Mouse (Mus musculus): ENCODE results near the gene Rpl28.

Rpl28 gene

DNA sequence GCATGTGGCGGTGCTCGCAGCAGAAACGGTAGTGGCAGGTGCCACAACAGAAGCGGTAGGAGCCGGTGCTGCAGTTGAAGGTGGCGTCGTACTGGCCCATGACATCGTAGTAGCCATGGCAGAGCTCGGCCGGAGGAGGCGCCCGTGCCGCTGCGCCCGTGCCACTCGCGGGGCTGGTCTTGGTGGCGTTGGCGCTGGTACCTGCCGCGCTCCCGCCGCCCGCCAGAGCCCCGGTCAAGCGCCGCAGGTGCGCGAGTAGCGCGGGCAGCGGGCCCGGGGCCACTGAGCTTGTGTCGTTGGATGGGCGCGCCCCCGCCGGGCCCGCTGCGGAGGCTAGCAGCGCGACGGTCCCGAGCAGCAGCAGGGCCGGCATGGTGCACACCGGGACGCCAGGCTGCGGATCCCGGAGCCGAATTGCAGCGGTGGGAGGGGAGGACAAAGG lies 43.7 kb downstream of the Rpl28 start:
- peak; percentile 77 for DNase-seq

DNA sequence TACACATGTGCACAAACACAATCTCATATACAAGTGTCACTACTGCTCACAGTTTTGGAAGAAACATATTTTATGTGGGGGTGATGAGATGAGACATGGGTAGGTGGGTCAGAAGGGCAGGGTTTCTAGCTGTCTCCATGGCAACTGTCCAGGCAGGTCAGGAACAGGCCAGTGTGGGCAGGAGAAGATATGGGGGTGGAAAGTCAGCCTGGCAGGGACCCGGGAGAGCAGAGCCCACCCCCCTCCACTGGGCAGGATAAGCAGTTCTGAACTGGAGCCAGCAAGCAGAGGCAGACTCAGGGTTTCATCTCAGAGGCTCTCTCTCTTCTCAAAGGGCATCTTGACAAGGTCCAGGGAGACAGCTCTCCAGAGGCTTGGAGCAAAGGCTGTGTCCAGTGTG lies 45.0 kb downstream of the Rpl28 start:
- DNase-seq = no peak

DNA sequence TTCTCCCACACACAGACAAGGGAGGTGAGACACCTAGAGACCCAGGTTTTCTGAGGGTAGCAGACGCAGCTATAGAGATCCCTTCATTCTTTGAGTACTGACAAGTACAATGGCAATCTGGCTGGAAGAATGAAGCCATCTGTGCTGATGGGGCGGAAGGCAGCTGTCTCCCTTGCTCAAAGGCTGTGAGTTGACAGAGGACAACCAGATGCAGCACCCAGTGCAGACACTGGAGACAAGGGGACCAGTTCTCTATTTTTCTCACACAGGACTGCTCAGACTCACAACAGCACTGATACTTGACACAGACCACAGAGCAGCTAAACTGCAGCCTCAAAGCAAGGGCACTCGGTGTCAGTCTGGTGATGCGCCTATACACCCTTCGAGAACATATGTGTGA lies 49.4 kb downstream of the Rpl28 start:
- DNase-seq = no peak

- DNase-seq = peak; percentile 60
Observed at GRCm38 (mm10) chr7:4842634-4843131, 50.0 kb downstream of the Rpl28 start.

DNA sequence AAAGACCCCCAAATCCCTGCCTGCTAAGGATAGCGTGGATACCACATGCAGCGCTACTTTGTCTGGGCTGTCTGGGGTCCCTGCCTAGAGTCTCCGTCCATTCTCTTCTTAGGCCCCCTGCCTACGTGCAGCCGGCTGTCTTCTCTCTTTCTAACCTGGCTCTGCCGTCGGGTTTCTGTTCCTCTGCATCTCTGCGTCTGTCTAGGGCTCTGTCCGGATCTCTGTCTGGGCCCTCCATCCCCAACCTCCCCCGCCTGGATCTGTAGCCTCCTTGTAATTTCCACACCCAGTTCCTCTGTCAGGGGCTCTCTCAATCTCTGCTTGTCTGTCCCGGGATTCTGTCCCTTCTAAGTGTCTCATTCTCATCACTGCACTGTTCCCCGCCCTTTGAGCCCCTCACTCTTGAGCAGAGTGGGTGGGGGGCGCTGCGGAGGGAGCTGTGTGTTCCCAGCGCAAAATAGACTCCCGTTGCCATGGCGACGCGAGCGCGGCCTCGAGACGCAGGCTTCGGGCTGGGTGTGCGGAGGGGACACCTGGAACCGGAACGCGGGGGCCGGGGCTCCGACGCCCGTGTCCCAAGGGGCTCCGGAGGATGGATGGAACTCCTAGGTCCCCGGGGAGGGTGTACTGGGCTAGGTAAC lies 51.0 kb downstream of the Rpl28 start:
- DNase-seq = peak; percentile 49

- no peak for DNase-seq
Observed at GRCm38 (mm10) chr7:4844245-4844916, 51.7 kb downstream of the Rpl28 start, which contains the start of gene Shisa7. Gene Shisa7 (minus strand): TSS chr7:4844696.
